Mouse (Mus musculus) midbrain, embryonic 16.5 days (tissue): ENCODE results near the gene Gk5. TPM values are rescaled to one million over a fixed set of nuclear protein-coding genes. Genes with fewer than 3 reads are reported as not detected.

ENCODE experiments used
- ATAC-seq: fragments of 200-750 bp; cut with Nextera tagmentation; 2 replicates; pipeline ENCODE4 v1.8.0; 2017; ENCODE audit warnings: moderate TSS enrichment
- H3K27ac ChIP-seq: fragments of 300-500 bp; sonication (generic); 2 replicates; pipeline ENCODE4 v1.5.1; 2014; ENCODE audit warnings: mild to moderate bottlenecking, low read length, mixed read lengths
- H3K27me3 ChIP-seq: fragments of 300-500 bp; sonication (generic); 2 replicates; pipeline ENCODE4 v1.6.1; 2014; ENCODE audit warnings: low read depth, low read length, mixed read lengths; ENCODE audit not compliant: control insufficient read depth, insufficient read depth
- H3K36me3 ChIP-seq: fragments of 300-500 bp; sonication (generic); 2 replicates; pipeline ENCODE4 v1.6.1; 2014; ENCODE audit warnings: mild to moderate bottlenecking, low read length, moderate library complexity, mixed read lengths; ENCODE audit not compliant: control insufficient read depth, insufficient read depth
- H3K4me1 ChIP-seq: fragments of 300-500 bp; sonication (generic); 2 replicates; pipeline ENCODE4 v1.6.1; 2014; ENCODE audit warnings: mild to moderate bottlenecking, low read length, mixed read lengths; ENCODE audit not compliant: control insufficient read depth, insufficient read depth
- H3K4me2 ChIP-seq: fragments of 300-500 bp; sonication (generic); 2 replicates; pipeline ENCODE4 v1.6.1; 2014; ENCODE audit warnings: mild to moderate bottlenecking, low read length, mixed read lengths
- H3K4me3 ChIP-seq: fragments of 300-500 bp; sonication (generic); 2 replicates; pipeline ENCODE4 v1.5.1; 2014; ENCODE audit warnings: low read depth, mild to moderate bottlenecking, low read length, moderate library complexity, mixed read lengths
- H3K9ac ChIP-seq: fragments of 300-500 bp; sonication (generic); 2 replicates; pipeline ENCODE4 v1.6.1; 2014; ENCODE audit warnings: low read depth, low read length, mixed read lengths
- H3K9me3 ChIP-seq: fragments of 300-500 bp; sonication (generic); replicated peaks from 2 replicates; pipeline ENCODE4 v1.6.1; 2014; ENCODE audit warnings: mild to moderate bottlenecking, low read length, mixed read lengths; ENCODE audit not compliant: control insufficient read depth, poor library complexity, severe bottlenecking
- WGBS: fragments of 180-500 bp; shearing (Covaris S2); extraction: QIAGEN DNeasy Blood & Tissue Kit; methylation state at CpG from one replicate; pipeline ENCODE4 v1.1.7; 2014; 5-methylcytosine and 5-hydroxymethylcytosine counted together
- polyA plus RNA-seq: library from polyadenylated mRNA; unstranded; fragments of >200 nt; fragmentation: Nextera tagmentation; extraction: Ambion mirVana; gene quantifications from 2 replicates; pipeline ENCODE4 v1.2.1, GENCODE M21; 2015

The Gk5 gene
- polyA plus RNA-seq, 1 experiment from 2014 or later, result 2.9 TPM

DNA sequence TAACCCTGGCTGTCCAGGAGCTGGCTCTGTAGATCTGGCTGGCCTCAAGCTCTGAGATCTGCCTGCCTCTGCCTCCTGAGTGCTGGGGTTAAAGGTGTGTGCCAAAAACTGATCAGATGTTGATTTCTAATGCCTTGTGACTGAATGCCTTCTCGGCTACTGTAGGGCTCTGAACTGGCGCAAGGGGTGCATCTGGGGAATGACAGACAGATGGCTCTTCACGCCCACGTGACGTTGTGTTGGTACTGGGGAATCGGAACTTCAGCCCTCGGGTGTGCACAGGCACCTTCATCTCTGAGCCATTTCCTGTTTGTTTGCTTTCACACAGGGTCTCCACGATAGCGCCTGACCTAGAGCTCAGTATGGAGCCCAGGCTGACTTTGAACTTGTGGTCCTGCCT is 19.8 kb downstream of the Gk5 start:
- Histone ChIP-seq H3K4me1 (no peaks in the 10 kb centered on the region), H3K9me3 (no peaks in the 10 kb centered on the region), H3K4me2 (no peak overlapping the region), H3K27ac (no peak overlapping the region), H3K36me3 (no peaks in the 10 kb centered on the region), H3K4me3 (no peak overlapping the region), H3K9ac (no peak overlapping the region), H3K27me3 (no peaks in the 10 kb centered on the region)
- WGBS, result 95% methylated on average over 9 of the region's 9 CpGs
- ATAC-seq, result no peak

DNA sequence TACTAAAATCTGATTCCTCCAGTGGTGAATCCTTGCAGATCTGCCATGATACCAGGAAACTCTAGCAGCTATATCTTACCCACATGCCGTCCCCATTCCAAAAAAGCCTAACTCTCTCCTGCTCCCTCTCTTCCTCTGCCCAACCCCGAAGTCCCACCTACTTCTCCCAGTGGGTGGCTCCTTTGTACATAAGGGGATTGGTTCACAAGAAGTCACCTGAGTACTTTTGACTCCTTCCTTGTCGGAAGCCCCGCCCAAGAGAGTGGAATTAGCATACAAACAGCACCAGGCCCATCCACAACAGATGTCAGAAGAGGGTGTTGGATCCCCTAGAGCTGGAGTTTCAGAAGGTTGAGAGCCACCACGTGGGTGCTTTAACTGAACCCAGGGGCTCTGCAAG is 20.7 kb downstream of the Gk5 start:
- Histone ChIP-seq H3K27me3 (no peaks in the 10 kb centered on the region), H3K4me3 (no peak overlapping the region), H3K4me1 (no peaks in the 10 kb centered on the region), H3K36me3 (no peaks in the 10 kb centered on the region), H3K4me2 (no peak overlapping the region), H3K9me3 (no peaks in the 10 kb centered on the region), H3K9ac (no peak overlapping the region), H3K27ac (no peak overlapping the region)
- 47% methylated on average over 5 of the region's 5 CpGs for WGBS
- no peak for ATAC-seq

- Histone ChIP-seq H3K4me2 (no peak overlapping the region), H3K27ac (no peak overlapping the region), H3K4me1 (no peaks in the 10 kb centered on the region), H3K27me3 (no peaks in the 10 kb centered on the region), H3K9ac (no peak overlapping the region), H3K36me3 (no peaks in the 10 kb centered on the region), H3K4me3 (no peak overlapping the region), H3K9me3 (no peaks in the 10 kb centered on the region)
- 64% methylated on average over 7 of the region's 7 CpGs for WGBS
- ATAC-seq, result no peak
Observed at GRCm38 (mm10) chr9:96140931-96141330, 21.8 kb downstream of the Gk5 start.

DNA sequence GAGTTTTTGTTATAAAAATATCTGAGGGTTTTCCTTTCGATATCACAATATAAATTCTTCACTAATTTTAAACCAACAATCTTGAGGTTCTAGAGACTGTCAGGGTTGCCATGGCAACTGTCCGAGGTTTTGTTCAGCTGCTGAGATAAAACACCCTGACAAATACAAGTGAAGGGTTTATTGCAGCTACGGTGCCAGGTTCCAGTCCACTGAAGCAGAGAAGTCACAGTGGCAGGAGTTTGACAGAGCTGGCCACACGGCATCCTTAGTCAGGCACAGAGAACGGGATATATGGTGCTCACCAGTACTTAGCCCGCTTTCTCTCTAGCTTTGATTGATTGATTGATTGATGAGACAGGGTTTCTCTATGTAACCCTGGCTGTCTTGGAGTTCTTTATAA is 23.3 kb downstream of the Gk5 start:
- H3K4me3 ChIP-seq, result no peak overlapping the region
- no peaks in the 10 kb centered on the region for H3K36me3 ChIP-seq
- WGBS, result 42% methylated on average over 6 of the region's 6 CpGs
- H3K27me3 ChIP-seq, result no peaks in the 10 kb centered on the region
- no peak for ATAC-seq
- no peak overlapping the region for H3K27ac ChIP-seq
- no peaks in the 10 kb centered on the region for H3K4me1 ChIP-seq
- no peaks in the 10 kb centered on the region for H3K9me3 ChIP-seq
- H3K9ac ChIP-seq, result no peak overlapping the region
- H3K4me2 ChIP-seq, result no peak overlapping the region

DNA sequence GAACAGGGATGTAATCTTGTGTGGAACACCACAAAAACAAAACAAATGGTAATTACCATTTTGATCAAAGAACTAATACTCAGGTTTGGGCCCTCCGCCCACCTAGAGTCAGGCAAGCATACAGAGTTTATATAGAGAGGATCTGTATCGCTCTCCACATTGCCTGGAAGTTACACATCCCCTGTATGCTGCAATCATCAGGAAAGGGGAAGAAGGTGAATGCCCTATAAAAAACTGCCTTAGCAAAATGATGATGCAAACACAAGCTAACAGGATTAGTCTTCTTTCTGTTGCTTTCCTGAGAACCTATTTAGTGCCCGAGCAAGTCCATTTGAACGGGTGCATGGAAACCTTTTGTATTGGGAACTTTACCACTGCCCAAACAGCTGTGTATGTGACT is 24.5 kb downstream of the Gk5 start:
- no peak overlapping the region for H3K9ac ChIP-seq
- ATAC-seq, result no peak
- no peaks in the 10 kb centered on the region for H3K27me3 ChIP-seq
- H3K9me3 ChIP-seq, result no peaks in the 10 kb centered on the region
- no peaks in the 10 kb centered on the region for H3K36me3 ChIP-seq
- H3K4me3 ChIP-seq, result no peak overlapping the region
- no peak overlapping the region for H3K4me2 ChIP-seq
- WGBS, result 85% methylated on average over 4 of the region's 4 CpGs
- H3K27ac ChIP-seq, result no peak overlapping the region
- H3K4me1 ChIP-seq, result no peaks in the 10 kb centered on the region

- no peak overlapping the region for H3K4me2 ChIP-seq
- H3K4me3 ChIP-seq, result no peak overlapping the region
- H3K4me1 ChIP-seq, result no peaks in the 10 kb centered on the region
- H3K9ac ChIP-seq, result no peak overlapping the region
- H3K27ac ChIP-seq, result no peak overlapping the region
- H3K36me3 ChIP-seq, result no peaks in the 10 kb centered on the region
- no peaks in the 10 kb centered on the region for H3K27me3 ChIP-seq
- H3K9me3 ChIP-seq, result no peaks in the 10 kb centered on the region
- no peak for ATAC-seq
Observed at GRCm38 (mm10) chr9:96144883-96145282, 25.7 kb downstream of the Gk5 start.

DNA sequence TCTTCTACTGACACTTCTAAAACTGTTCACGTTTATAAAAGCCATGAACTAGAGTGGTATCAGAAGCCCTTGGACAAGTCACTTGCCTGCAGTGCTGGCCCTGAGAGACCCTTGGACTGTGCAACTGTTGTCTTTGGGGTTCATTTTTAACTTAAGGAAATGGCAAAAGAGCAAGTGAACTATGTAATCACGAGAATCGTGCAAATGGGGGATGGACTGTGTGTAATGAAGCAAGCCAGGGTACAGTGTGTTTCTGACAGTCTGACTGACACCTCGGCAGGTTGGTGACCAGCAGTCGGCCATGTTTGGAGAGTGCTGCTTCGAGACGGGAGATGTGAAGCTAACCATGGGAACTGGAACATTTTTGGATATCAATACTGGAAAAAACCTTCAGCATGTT is 33.6 kb downstream of the Gk5 start:
- Histone ChIP-seq H3K9ac (no peak overlapping the region), H3K36me3 (peaks cover 4% of the 10 kb centered on the region; the same call in 1 of the 2 replicates), H3K4me1 (no peaks in the 10 kb centered on the region), H3K27ac (no peak overlapping the region), H3K4me3 (no peak overlapping the region), H3K9me3 (no peaks in the 10 kb centered on the region), H3K4me2 (no peak overlapping the region), H3K27me3 (no peaks in the 10 kb centered on the region)
- no peak for ATAC-seq
- WGBS, result 92% methylated on average over 7 of the region's 7 CpGs

GRCm38 (mm10) chr9:96158431-96158830 is 39.3 kb downstream of the Gk5 start:
- no peak overlapping the region for H3K9ac ChIP-seq
- no peaks in the 10 kb centered on the region for H3K36me3 ChIP-seq
- H3K27ac ChIP-seq, result no peak overlapping the region
- no peaks in the 10 kb centered on the region for H3K4me1 ChIP-seq
- no peak for ATAC-seq
- H3K4me3 ChIP-seq, result no peak overlapping the region
- no peak overlapping the region for H3K4me2 ChIP-seq
- no peaks in the 10 kb centered on the region for H3K27me3 ChIP-seq
- WGBS, result 57% methylated on average over 4 of the region's 4 CpGs
- H3K9me3 ChIP-seq, result no peaks in the 10 kb centered on the region

- ATAC-seq, result no peak
- Histone ChIP-seq H3K36me3 (no peaks in the 10 kb centered on the region), H3K27ac (no peak overlapping the region), H3K9me3 (no peaks in the 10 kb centered on the region), H3K4me3 (no peak overlapping the region), H3K4me2 (no peak overlapping the region), H3K9ac (no peak overlapping the region), H3K4me1 (no peaks in the 10 kb centered on the region), H3K27me3 (no peaks in the 10 kb centered on the region)
- WGBS, result 88% methylated on average over 3 of the region's 3 CpGs
Observed at GRCm38 (mm10) chr9:96159047-96159446, 39.9 kb downstream of the Gk5 start.

DNA sequence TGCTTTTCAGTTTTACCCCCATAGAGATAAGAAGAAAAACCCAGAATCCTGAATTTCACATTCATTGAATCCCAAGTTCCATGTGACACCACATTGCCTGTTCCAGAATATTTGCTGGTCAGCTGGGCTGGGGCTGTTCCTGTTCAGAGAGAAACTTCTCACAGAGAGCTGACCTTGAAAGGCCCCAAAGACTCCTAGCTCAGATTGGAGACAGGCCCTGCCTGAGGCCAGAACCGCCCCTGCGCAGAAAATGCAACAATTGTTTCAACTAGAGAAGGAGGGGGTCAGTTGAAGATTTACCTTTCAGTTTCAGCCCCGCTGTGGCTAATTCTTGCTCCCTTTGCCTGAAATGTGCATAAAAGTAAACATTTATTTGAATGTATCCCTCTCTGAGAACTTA is 41.6 kb downstream of the Gk5 start:
- no peaks in the 10 kb centered on the region for H3K36me3 ChIP-seq
- H3K9ac ChIP-seq, result no peak overlapping the region
- H3K27me3 ChIP-seq, result no peaks in the 10 kb centered on the region
- no peaks in the 10 kb centered on the region for H3K9me3 ChIP-seq
- no peaks in the 10 kb centered on the region for H3K4me1 ChIP-seq
- ATAC-seq, result no peak
- H3K4me2 ChIP-seq, result no peak overlapping the region
- no peak overlapping the region for H3K4me3 ChIP-seq
- 82% methylated on average over 3 of the region's 3 CpGs for WGBS
- H3K27ac ChIP-seq, result no peak overlapping the region
